Mouse (Mus musculus): ENCODE results near the gene Mib2. TPM values are rescaled to one million over a fixed set of nuclear protein-coding genes. Genes with fewer than 3 reads are reported as not detected.
"Not testable (repeated sequence)": the region's sequence is repeated elsewhere in the genome, so short reads cannot be mapped to it uniquely, and the experiment has no call there.

The Mib2 gene
- polyA plus RNA-seq, 1 experiment = 106 TPM

- TF ChIP-seq REST (IDR thresholded peaks at IDR 0.05; ENCODE audit: insufficient read depth, insufficient read length) = no peak
- Histone ChIP-seq H3K27me3 (ENCODE audit: control insufficient read depth, insufficient read depth, insufficient read length) (peaks cover 9% of the 10 kb centered on the region), H3ac (ENCODE audit: control insufficient read depth, insufficient read length) (no peak overlapping the region), H3K4me3 (no peak overlapping the region), H3K36me3 (ENCODE audit: control insufficient read depth, insufficient read depth) (no peaks in the 10 kb centered on the region), H3K79me2 (ENCODE audit: control insufficient read depth, insufficient read depth) (no peaks in the 10 kb centered on the region), H3K4me2 (ENCODE audit: low read depth) (no peak overlapping the region)
Observed at GRCm38 (mm10) chr4:155690571-155691375, 21.8 kb upstream of the Mib2 start.

GRCm38 (mm10) chr4:155687764-155688163, 18.8 kb upstream of the Mib2 start:
- not testable (repeated sequence) for H3K4me2 ChIP-seq (ENCODE audit: low read depth)

GRCm38 (mm10) chr4:155683670-155684277, 14.8 kb upstream of the Mib2 start:
- not testable (repeated sequence) for H3K36me3 ChIP-seq (ENCODE audit: control insufficient read depth, insufficient read depth); H3K4me2 ChIP-seq (ENCODE audit: low read depth); H3ac ChIP-seq (ENCODE audit: control insufficient read depth, insufficient read length); H3K79me2 ChIP-seq (ENCODE audit: control insufficient read depth, insufficient read depth); H3K4me3 ChIP-seq
- peaks cover 15% of the 10 kb centered on the region for H3K27me3 ChIP-seq (ENCODE audit: control insufficient read depth, insufficient read depth, insufficient read length)

More at GRCm38 (mm10) chr4:155687764-155688163, 18.8 kb upstream of the Mib2 start:
- not testable (repeated sequence) for H3ac ChIP-seq (ENCODE audit: control insufficient read depth, insufficient read length); H3K4me3 ChIP-seq; H3K79me2 ChIP-seq (ENCODE audit: control insufficient read depth, insufficient read depth); H3K36me3 ChIP-seq (ENCODE audit: control insufficient read depth, insufficient read depth)
- H3K27me3 ChIP-seq (ENCODE audit: control insufficient read depth, insufficient read depth, insufficient read length) = peaks cover 15% of the 10 kb centered on the region

- Histone ChIP-seq H3K27me3 (ENCODE audit: control insufficient read depth, insufficient read depth, insufficient read length) (no peaks in the 10 kb centered on the region), H3K79me2 (ENCODE audit: control insufficient read depth, insufficient read depth) (no peaks in the 10 kb centered on the region), H3K4me3 (no peak overlapping the region), H3K36me3 (ENCODE audit: control insufficient read depth, insufficient read depth) (no peaks in the 10 kb centered on the region), H3K4me2 (ENCODE audit: low read depth) (no peak overlapping the region), H3ac (ENCODE audit: control insufficient read depth, insufficient read length) (no peak overlapping the region)
- TF ChIP-seq SRF (IDR thresholded peaks at IDR 0.05; ENCODE audit: control insufficient read depth, insufficient read length, low read depth) (no peak), MYOD1 (IDR thresholded peaks at IDR 0.05; ENCODE audit: control insufficient read depth in 1 of 3, insufficient read length in 2 of 3, low read depth in 2 of 3) (no peak), CEBPB (IDR thresholded peaks at IDR 0.05; ENCODE audit: insufficient read depth, poor library complexity, severe bottlenecking) (no peak), POLR2A (IDR thresholded peaks at IDR 0.05; ENCODE audit: insufficient read length, low read depth) (no peak), E2F4 (IDR thresholded peaks at IDR 0.05; ENCODE audit: insufficient read depth) (no peak), REST (IDR thresholded peaks at IDR 0.05; ENCODE audit: insufficient read depth, insufficient read length) (no peak), POLR2AphosphoS2 (IDR thresholded peaks at IDR 0.05; ENCODE audit: insufficient read length, low read depth) (no peak)
Observed at GRCm38 (mm10) chr4:155675991-155676390, 7.0 kb upstream of the Mib2 start.

- Histone ChIP-seq H3K4me3 (no peak overlapping the region), H3K27me3 (ENCODE audit: control insufficient read depth, insufficient read depth, insufficient read length) (no peaks in the 10 kb centered on the region), H3K79me2 (ENCODE audit: control insufficient read depth, insufficient read depth) (no peaks in the 10 kb centered on the region), H3K4me2 (ENCODE audit: low read depth) (no peak overlapping the region), H3K36me3 (ENCODE audit: control insufficient read depth, insufficient read depth) (no peaks in the 10 kb centered on the region), H3ac (ENCODE audit: control insufficient read depth, insufficient read length) (no peak overlapping the region)
- TF ChIP-seq POLR2AphosphoS2 (IDR thresholded peaks at IDR 0.05; ENCODE audit: insufficient read length, low read depth) (no peak), MAX (IDR thresholded peaks at IDR 0.05; ENCODE audit: low read depth) (no peak), MYOG (IDR thresholded peaks at IDR 0.05; ENCODE audit: control insufficient read depth in 1 of 3, insufficient read depth in 1 of 3, insufficient read length in 2 of 3, low read depth in 2 of 3) (no peak), E2F4 (IDR thresholded peaks at IDR 0.05; ENCODE audit: insufficient read depth) (no peak), POLR2A (IDR thresholded peaks at IDR 0.05; ENCODE audit: insufficient read length, low read depth) (no peak), TCF3 (IDR thresholded peaks at IDR 0.05; ENCODE audit: insufficient read length, low read depth) (no peak), MYOD1 (IDR thresholded peaks at IDR 0.05; ENCODE audit: control insufficient read depth in 1 of 3, insufficient read length in 2 of 3, low read depth in 2 of 3) (no peak), TCF12 (IDR thresholded peaks at IDR 0.05; ENCODE audit: insufficient read depth, poor library complexity, severe bottlenecking) (no peak), SRF (IDR thresholded peaks at IDR 0.05; ENCODE audit: control insufficient read depth, insufficient read length, low read depth) (no peak), REST (IDR thresholded peaks at IDR 0.05; ENCODE audit: insufficient read depth, insufficient read length) (no peak), USF1 (IDR thresholded peaks at IDR 0.05; ENCODE audit: low read depth) (no peak), CEBPB (IDR thresholded peaks at IDR 0.05; ENCODE audit: insufficient read depth, poor library complexity, severe bottlenecking) (no peak)
Observed at GRCm38 (mm10) chr4:155672082-155672481, 3.1 kb upstream of the Mib2 start.

GRCm38 (mm10) chr4:155670236-155670635, 1.2 kb upstream of the Mib2 start:
- not testable (repeated sequence) for H3K79me2 ChIP-seq (ENCODE audit: control insufficient read depth, insufficient read depth); H3ac ChIP-seq (ENCODE audit: control insufficient read depth, insufficient read length); H3K27me3 ChIP-seq (ENCODE audit: control insufficient read depth, insufficient read depth, insufficient read length); H3K4me2 ChIP-seq (ENCODE audit: low read depth)
- Histone ChIP-seq H3K4me3 (peak overlapping the region; percentile 91), H3K36me3 (ENCODE audit: control insufficient read depth, insufficient read depth) (peaks cover 11% of the 10 kb centered on the region)

All from myocyte (in vitro differentiated cells).